Mouse (Mus musculus) hindbrain, embryonic 16.5 days (tissue): ENCODE measurements at regions not wholly inside any gene's neighbourhood (a gene's known extent, or its start where the extent isn't known, plus 50 kb on each side); places are given as distances from the start of the nearest gene placed in this dataset.

Experiments
- ATAC-seq: fragments of 200-750 bp; cut with Nextera tagmentation; 2 replicates; pipeline ENCODE4 v1.8.0; 2017; ENCODE audit warnings: moderate TSS enrichment, moderate library complexity
- H3K27ac ChIP-seq: fragments of 300-500 bp; sonication (generic); 2 replicates; pipeline ENCODE4 v1.5.1; 2014; ENCODE audit warnings: low read depth, mild to moderate bottlenecking, control low read depth, low read length, moderate library complexity
- H3K27me3 ChIP-seq: fragments of 300-500 bp; sonication (generic); replicated peaks from 2 replicates; pipeline ENCODE4 v1.6.1; 2014; ENCODE audit warnings: low read length; ENCODE audit not compliant: control insufficient read depth, insufficient read depth
- H3K36me3 ChIP-seq: fragments of 300-500 bp; sonication (generic); 2 replicates; pipeline ENCODE4 v1.6.1; 2014; ENCODE audit warnings: mild to moderate bottlenecking, low read length, moderate library complexity, mixed read lengths; ENCODE audit not compliant: control insufficient read depth, insufficient read depth
- H3K4me1 ChIP-seq: fragments of 300-500 bp; sonication (generic); 2 replicates; pipeline ENCODE4 v1.6.1; 2014; ENCODE audit warnings: low read depth, low read length; ENCODE audit not compliant: control insufficient read depth, insufficient read depth
- H3K4me2 ChIP-seq: fragments of 300-500 bp; sonication (generic); 2 replicates; pipeline ENCODE4 v1.6.1; 2014; ENCODE audit warnings: mild to moderate bottlenecking, low read length, control low read depth, moderate library complexity
- H3K4me3 ChIP-seq: fragments of 300-500 bp; sonication (generic); 2 replicates; pipeline ENCODE4 v1.5.1; 2014; ENCODE audit warnings: mild to moderate bottlenecking, low read length, control low read depth, moderate library complexity
- H3K9ac ChIP-seq: fragments of 300-500 bp; sonication (generic); 2 replicates; pipeline ENCODE4 v1.6.1; 2014; ENCODE audit warnings: low read depth, mild to moderate bottlenecking, control low read depth, low read length, moderate library complexity
- H3K9me3 ChIP-seq: fragments of 300-500 bp; sonication (generic); 2 replicates; pipeline ENCODE4 v1.6.1; 2014; ENCODE audit warnings: mild to moderate bottlenecking, low read length, moderate library complexity; ENCODE audit not compliant: control insufficient read depth
- WGBS: fragments of 180-500 bp; shearing (Covaris S2); extraction: QIAGEN DNeasy Blood & Tissue Kit; methylation state at CpG from one replicate; pipeline ENCODE4 v1.1.7; 2014; 5-methylcytosine and 5-hydroxymethylcytosine counted together

GRCm38 (mm10) chr12:107583151-107583720, 94.8 kb downstream of the 3110018I06Rik start:
- Histone ChIP-seq H3K4me3 (no peak overlapping the region), H3K9ac (no peak overlapping the region), H3K27ac (no peak overlapping the region), H3K9me3 (no peaks in the 10 kb centered on the region), H3K27me3 (no peaks in the 10 kb centered on the region), H3K4me1 (no peaks in the 10 kb centered on the region), H3K4me2 (no peak overlapping the region), H3K36me3 (no peaks in the 10 kb centered on the region)
- 62% methylated on average over 11 of the region's 11 CpGs for WGBS
- ATAC-seq = no peak

- Histone ChIP-seq H3K4me1 (no peaks in the 10 kb centered on the region), H3K4me2 (no peak overlapping the region), H3K36me3 (no peaks in the 10 kb centered on the region), H3K27ac (no peak overlapping the region), H3K4me3 (no peak overlapping the region), H3K9ac (no peak overlapping the region), H3K27me3 (no peaks in the 10 kb centered on the region), H3K9me3 (no peaks in the 10 kb centered on the region)
- WGBS = 39% methylated on average over 9 of the region's 9 CpGs
- ATAC-seq = no peak
These were observed 97.3 kb downstream of the 3110018I06Rik start for GRCm38 (mm10) chr12:107585696-107586225.

- no peak for ATAC-seq
- Histone ChIP-seq H3K4me3 (no peak overlapping the region), H3K4me1 (no peaks in the 10 kb centered on the region), H3K9me3 (no peaks in the 10 kb centered on the region), H3K4me2 (no peak overlapping the region), H3K9ac (no peak overlapping the region), H3K27ac (no peak overlapping the region), H3K36me3 (no peaks in the 10 kb centered on the region), H3K27me3 (no peaks in the 10 kb centered on the region)
These were observed 107.8 kb downstream of the 3110018I06Rik start for GRCm38 (mm10) chr12:107596236-107596635.

- ATAC-seq = no peak
- Histone ChIP-seq H3K36me3 (no peaks in the 10 kb centered on the region), H3K4me1 (no peaks in the 10 kb centered on the region)
These were observed 112.1 kb downstream of the 3110018I06Rik start for GRCm38 (mm10) chr12:107600576-107600975.

GRCm38 (mm10) chr12:107608966-107609365, 120.5 kb downstream of the 3110018I06Rik start:
- H3K4me2 ChIP-seq = no peak overlapping the region
- no peak for ATAC-seq
- 83% methylated on average over 6 of the region's 6 CpGs for WGBS
- H3K36me3 ChIP-seq = no peaks in the 10 kb centered on the region
- peaks cover 2% of the 10 kb centered on the region; the same call in 1 of the 2 replicates for H3K9me3 ChIP-seq
- no peaks in the 10 kb centered on the region for H3K27me3 ChIP-seq
- no peak overlapping the region for H3K27ac ChIP-seq
- no peaks in the 10 kb centered on the region for H3K4me1 ChIP-seq
- H3K4me3 ChIP-seq = no peak overlapping the region
- H3K9ac ChIP-seq = no peak overlapping the region

More at GRCm38 (mm10) chr12:107600576-107600975, 112.1 kb downstream of the 3110018I06Rik start:
- no peak overlapping the region for H3K27ac ChIP-seq
- no peaks in the 10 kb centered on the region for H3K27me3 ChIP-seq
- H3K9me3 ChIP-seq = no peaks in the 10 kb centered on the region
- no peak overlapping the region for H3K4me3 ChIP-seq
- no peak overlapping the region for H3K4me2 ChIP-seq
- WGBS = 98% methylated on average over 5 of the region's 5 CpGs
- no peak overlapping the region for H3K9ac ChIP-seq

- Histone ChIP-seq H3K4me3 (no peak overlapping the region), H3K27me3 (no peaks in the 10 kb centered on the region), H3K9ac (no peak overlapping the region), H3K36me3 (no peaks in the 10 kb centered on the region), H3K9me3 (peaks cover 2% of the 10 kb centered on the region; the same call in 1 of the 2 replicates), H3K4me2 (no peak overlapping the region), H3K27ac (no peak overlapping the region), H3K4me1 (no peaks in the 10 kb centered on the region)
- no peak for ATAC-seq
- 65% methylated on average over 4 of the region's 4 CpGs for WGBS
These were observed 121.6 kb downstream of the 3110018I06Rik start for GRCm38 (mm10) chr12:107609986-107610385.

- no peak for ATAC-seq
- 74% methylated on average over 16 of the region's 16 CpGs for WGBS
These were observed 129.0 kb downstream of the 3110018I06Rik start for GRCm38 (mm10) chr12:107617212-107617994.

GRCm38 (mm10) chr12:107624446-107624845, 136.0 kb downstream of the 3110018I06Rik start:
- no peak for ATAC-seq
- no peak overlapping the region for H3K4me3 ChIP-seq
- WGBS = 59% methylated on average over 3 of the region's 3 CpGs

More at GRCm38 (mm10) chr12:107617212-107617994, 129.0 kb downstream of the 3110018I06Rik start:
- Histone ChIP-seq H3K4me2 (no peak overlapping the region), H3K27ac (no peak overlapping the region), H3K4me1 (no peaks in the 10 kb centered on the region), H3K36me3 (no peaks in the 10 kb centered on the region), H3K4me3 (no peak overlapping the region), H3K9me3 (no peaks in the 10 kb centered on the region), H3K9ac (no peak overlapping the region), H3K27me3 (no peaks in the 10 kb centered on the region)

GRCm38 (mm10) chr12:107648008-107648407, 159.6 kb downstream of the 3110018I06Rik start:
- Histone ChIP-seq H3K4me1 (no peaks in the 10 kb centered on the region), H3K9me3 (peaks cover 5% of the 10 kb centered on the region), H3K4me3 (no peak overlapping the region), H3K27me3 (no peaks in the 10 kb centered on the region), H3K9ac (no peak overlapping the region), H3K36me3 (no peaks in the 10 kb centered on the region), H3K27ac (no peak overlapping the region), H3K4me2 (no peak overlapping the region)
- 90% methylated on average over 9 of the region's 9 CpGs for WGBS
- no peak for ATAC-seq

More at GRCm38 (mm10) chr12:107624446-107624845, 136.0 kb downstream of the 3110018I06Rik start:
- H3K27ac ChIP-seq = no peak overlapping the region
- no peak overlapping the region for H3K9ac ChIP-seq
- no peak overlapping the region for H3K4me2 ChIP-seq
- no peaks in the 10 kb centered on the region for H3K4me1 ChIP-seq
- no peaks in the 10 kb centered on the region for H3K27me3 ChIP-seq
- H3K36me3 ChIP-seq = no peaks in the 10 kb centered on the region
- H3K9me3 ChIP-seq = no peaks in the 10 kb centered on the region
